Mouse (Mus musculus): ENCODE results near the gene Gm28230.

- no peak for TF ChIP-seq CTCF (IDR thresholded peaks at IDR 0.05; ENCODE audit: insufficient read depth, low read length)
- no peak for TF ChIP-seq POLR2A (IDR thresholded peaks at IDR 0.05; ENCODE audit: borderline replicate concordance, extremely low read depth, low read depth, low read length)
Observed at GRCm38 (mm10) chr2:74747661-74748141, 21.2 kb downstream of the Gm28230 start.

Measured in lung, adult 2 months (tissue).